Mouse (Mus musculus) lung, postnatal 14 days (tissue): Measurements from ENCODE around the gene Faf2.

ENCODE experiments used
- DNase-seq: peaks from one replicate; pipeline ENCODE4 v3.0.0; 2021

Faf2 gene

DNA sequence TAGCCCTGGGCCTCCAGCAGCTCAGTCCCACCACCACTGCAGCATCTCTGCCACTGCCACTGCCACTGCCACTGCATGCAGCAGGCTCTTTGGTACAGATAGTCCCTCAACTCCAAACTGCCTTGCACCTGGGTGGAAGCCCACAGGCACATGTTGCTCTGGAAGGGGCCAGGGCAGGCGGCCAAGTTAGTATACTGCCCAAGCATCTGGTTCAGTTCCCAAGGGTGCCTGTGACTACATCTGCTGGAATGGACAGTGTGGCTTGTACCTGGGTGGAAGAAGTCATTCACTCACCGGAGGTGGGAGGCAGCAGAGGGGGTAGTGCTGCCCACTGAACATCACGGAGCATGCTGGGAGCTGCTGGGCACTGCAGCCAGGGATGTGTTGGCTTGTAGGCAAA, 61.7 kb downstream of the Faf2 start:
- DNase-seq, result no peak

DNA sequence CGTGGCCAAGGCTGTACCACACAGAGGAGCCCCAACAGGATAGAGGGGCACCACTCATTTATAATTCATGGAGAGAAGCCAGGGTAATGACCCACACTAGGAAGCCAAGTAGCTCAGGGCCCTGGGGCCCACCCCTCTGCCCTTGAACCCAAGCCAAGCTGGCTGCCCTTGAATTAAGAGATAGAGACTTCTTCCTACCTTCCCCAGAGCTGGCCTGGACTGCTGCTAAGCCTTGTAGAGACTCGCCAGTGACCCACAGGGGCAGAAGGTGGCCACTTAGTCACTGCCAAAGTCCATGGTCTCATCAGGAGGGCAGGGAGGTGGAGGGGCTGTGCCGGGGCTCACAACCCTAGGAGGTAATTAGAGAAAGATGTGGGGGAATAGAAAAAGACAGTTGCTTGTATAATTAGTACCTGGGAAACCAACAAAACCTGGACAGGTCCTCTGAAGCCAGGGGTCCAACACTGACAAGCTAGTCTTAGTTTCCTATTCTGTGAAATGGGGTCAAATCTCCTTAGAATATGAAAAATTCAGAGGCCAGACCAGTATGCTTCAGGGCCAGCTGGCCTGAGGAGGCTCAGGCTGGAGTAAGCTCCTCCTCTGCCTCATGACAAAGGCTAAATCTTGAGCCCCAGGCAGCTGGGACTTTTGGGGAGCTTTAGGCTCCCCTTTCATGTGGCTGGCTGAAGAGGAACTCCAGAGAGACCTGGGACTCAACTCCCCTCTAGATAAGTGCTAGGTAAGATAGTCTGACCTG, 62.7 kb downstream of the Faf2 start:
- DNase-seq, result no peak

DNA sequence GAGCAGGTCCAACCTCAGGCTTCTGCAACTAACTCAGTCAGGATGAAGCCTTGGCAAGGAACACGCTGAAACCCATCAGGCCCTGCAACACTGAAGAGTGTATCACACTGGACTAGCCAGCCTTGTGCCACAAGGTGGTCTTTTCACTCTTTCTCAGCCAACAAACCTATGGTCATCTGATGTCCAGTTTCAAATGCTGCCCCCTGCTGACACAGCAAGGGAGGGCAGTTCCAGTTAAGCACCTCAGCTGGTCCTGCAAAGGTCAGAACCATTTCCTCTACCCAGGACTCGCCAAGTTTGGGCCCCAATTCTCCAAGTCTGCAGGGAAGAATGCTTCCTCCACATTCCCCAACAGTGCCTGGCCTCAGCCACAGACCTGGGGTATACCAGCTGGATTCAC, 63.6 kb downstream of the Faf2 start:
- DNase-seq, result peak; percentile 59

DNA sequence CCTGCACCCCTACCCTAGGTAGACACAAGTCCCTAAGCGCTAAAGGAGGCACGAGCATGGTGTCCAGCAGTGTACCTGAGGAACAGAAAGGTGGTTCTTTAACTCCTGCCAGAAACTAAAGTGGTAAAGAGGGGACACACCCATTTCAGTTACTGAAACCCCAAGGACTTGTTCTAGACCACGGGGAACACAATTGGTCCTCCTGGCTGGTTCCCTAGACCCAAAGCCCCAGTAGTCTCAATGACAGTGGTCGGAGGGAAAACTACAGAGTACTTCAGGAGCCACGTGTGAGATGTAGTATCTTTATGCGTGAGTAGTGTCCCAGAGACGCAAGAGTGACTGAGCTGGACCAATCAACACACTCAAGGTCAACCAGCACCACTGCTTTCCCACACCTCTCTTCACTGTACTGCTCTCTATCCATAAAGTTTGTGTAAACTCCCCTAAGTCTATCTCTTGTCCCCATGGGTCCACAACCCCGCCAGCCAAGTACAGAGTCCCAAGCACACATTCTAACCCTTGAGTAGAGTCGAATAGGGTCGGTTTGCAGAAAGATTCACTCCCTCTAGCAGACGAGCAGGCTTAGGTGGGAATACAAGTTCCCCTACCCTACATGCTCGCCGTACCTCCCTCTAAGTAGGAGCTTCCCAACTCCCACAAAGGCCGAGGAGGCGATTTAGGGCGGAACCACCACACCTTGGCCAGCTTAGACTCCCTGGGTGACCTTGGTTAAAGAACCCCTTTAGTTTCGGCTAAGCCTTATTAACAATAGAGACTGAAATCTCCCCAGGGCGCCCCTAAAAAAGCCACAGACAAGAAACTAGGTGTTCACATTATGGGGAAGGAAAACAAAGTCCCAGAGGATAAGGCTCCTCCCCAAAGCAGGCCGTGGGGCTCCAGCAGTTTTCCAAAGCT, 64.8 kb downstream of the Faf2 start:
- no peak for DNase-seq

DNA sequence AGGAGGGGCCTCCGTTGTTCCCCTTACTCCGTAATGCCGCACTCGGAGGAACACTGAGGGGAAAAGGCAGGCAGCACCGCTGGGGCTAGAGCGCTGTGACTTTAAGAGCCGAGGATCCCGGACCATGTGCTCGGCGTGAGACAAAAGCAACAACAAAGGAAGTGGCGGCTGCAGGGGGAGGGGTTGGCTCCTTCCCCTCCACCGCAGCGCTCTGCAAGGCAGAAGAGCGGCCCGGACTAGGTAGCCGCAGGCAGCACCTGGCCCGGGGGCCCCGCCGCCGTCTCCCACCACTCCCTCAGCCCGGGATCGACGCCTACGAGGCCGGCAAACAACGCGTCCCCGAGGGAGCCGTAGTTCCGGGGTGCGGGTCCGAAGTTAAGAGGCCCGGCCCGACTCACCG, 65.5 kb downstream of the Faf2 start:
- peak; percentile 81 for DNase-seq

DNA sequence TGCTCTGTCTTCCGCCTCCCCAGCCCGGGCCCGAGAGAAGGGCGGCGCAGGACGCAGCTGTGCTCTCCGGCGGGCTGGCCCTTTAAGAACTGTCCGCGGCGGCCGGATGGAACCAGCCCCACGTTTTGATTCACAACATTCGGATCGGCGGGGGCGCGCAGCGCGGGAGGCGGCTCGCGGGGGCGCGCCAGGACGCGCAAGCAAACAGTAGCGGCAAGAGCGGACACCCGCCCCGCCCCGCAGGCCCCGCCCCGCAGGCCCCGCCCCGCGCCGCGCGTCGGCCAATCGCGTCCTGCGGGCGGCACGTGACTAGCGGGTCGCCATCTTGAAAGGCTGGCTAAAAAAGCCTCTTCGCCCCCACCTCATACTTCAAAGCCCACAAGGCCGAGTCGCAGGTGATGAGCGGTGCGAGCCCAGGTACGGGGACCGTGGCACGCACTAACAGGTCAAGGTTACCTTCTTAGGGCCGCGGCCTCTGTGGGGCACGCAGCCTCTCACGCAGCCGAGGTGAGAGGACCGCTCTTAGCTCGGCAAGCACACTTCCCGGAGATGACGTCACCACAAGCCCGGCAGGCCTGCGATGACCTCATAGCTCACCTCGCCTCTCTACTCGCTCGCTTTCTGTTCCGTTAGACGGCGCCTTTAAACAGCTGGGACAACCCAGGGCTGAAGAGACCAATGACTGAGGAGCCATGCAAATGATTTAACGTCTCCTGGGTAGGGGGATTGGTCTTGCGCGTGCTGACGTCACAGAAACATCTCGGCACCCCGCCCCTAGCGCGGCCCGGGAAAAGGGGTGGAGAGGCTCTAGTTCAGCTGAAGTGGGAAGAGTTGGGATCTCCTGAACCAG, 66.2 kb downstream of the Faf2 start:
- peak; percentile 97 for DNase-seq

DNA sequence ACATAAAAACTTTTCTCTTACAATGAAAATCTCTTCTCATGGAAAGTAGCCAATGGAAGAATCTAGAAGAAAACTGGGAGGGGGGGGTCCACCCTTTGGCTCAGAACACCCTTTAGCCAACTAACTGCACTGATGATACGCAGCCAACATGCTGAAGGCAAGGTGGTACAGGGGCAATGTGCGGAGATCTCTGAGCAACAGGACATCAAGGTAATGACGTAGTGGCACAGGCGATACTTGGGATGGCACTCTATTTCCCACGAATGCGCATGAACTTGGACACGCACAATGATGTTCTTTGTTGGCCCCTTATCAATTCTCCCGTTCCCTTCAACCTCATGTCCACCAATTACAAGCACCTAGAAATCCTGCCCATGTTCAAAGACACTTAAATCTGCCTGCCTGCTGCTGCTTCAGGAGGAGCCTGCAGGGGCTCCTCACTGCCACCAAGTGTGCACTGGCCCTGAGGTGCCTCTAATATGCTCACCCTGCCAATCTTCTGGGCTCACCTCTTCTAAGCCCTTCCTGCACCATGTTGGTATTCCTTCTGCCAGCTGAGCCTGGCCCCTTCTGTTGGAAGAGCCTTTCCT, 68.7 kb downstream of the Faf2 start:
- DNase-seq, result no peak

DNA sequence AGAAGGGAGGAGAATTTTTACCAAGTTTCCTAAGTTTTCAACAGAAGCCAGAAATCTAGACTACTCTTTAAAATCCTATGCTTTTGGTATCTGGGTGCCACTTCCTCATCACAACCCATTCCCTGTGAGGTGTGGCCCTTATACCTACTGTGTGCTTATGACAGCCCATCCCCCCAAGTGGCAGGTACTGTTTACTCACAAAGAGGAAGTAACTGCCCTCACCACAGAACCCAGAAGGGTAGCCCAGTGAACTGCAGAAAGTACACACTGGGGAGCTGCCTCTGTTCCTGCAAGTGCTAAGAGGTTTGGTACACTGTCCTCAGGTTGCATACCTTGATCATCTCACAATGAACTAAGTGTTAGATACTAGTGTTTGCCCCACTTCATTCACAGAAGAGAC, 70.2 kb downstream of the Faf2 start:
- DNase-seq, result peak; percentile 28

DNA sequence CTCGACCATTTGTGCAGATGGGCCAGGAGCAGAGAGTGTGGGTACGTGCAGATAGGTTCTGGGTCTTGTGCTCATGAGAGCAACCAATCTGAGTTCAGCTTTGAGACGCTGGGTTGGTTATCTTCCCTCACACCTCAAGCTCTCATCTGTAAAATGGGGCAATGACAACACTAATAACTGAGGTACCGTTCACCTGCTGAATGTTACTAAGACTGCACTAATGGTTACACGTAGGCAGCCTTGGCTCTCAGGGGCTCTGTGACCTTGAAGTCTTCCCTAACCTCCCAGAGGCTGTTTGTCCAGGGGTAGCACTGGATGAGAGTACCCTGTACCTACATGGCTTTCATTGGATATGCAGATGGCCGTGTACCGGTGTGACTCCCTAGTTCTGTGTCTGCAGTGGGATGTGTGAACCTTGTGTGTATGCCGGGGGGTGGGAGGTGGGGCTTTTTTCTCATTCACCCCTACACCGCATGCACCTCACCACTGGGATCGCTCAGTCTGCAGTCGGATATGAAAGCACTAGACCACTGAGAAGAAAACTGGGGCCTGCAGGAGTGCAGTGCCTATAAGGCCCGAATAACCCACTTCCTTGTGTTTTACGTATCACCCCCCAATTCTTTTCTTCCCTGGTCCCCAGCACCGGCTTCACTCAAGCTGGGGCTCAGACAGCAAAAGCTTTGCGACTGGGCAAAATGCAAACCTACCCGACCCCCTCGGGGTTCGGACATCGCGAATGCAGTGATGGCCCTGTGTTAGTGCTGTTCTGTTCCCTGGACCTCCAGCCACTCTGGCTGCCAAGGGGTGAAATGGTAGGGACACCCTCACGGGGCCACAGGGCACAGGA, 71.3 kb downstream of the Faf2 start:
- no peak for DNase-seq

DNA sequence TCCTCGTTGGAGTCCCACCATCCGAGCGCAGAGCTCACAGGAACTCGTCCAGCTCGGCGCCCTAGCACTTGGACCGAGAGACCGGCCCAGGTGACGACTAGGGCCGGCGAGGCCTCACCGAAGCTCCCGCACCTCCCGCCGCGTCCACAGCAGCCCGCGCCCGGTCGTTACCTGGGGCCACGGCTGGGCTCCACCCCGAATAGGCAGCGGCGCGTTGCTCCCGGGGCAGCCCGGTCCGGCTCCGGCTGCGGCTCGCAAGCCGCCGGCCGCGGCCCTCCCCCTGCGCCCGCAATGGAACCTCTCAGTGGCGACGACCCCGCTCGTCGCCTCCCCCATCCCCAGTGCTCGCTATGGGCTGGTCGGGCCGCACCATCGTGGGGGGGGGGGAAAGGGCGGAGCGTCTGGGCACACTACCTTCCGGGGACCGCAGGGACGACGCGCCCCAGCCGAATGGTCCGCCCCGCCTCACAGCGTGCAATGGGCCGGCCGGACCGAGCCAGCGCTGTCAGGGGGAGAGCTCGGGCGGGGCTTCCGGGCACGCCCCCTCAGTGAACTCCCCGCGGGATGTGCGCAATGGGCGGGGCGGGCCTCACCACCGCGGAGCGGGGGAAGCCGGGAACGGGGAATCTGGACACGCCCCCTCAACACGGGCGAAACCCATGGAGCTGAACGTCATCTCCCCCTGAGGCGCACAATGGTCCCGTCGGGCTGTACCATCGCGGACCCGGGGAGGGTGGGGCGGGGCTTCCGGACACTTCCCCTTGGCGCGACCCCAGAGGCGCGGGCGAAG, 72.2 kb downstream of the Faf2 start, which contains the start of gene Rnf44:
Gene Rnf44, minus strand, starts transcription at position 350 of the 790 bp plus-strand sequence.
- DNase-seq, result peak; percentile 99

DNA sequence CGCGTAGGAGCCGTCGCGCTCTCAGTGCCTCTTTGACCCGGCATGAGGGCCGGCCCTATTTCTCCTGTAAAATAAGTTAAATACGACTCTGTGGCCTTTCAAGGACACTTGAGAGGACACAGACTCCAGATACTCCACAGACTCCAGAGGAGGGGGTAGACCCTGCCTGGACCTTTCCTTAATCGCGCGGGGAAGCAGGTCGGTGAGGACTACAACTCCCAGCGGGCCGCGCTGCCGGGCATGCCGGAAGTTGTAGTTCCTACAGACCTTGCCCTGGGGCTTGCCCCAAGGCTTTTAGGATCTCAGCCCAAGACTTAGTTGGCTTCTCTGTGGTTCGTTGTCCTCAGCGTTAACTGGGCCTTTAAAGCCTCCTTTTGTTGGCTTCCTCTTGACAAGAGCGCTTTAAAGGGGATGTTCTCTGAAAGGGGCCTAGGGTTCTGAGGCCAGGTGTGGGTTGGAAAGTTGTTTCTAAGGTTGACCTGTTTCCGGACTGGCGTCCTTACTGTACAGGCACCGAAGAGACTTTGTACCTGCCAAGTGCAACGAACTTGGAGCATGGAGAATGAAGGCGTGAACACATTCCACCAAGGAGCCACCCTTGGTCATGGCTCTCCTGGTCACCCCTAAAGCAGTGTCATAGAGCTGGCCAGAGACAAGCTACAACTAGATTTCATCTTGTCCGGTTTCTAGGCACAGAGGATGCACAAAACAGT, 72.9 kb downstream of the Faf2 start:
- DNase-seq, result peak; percentile 86

DNA sequence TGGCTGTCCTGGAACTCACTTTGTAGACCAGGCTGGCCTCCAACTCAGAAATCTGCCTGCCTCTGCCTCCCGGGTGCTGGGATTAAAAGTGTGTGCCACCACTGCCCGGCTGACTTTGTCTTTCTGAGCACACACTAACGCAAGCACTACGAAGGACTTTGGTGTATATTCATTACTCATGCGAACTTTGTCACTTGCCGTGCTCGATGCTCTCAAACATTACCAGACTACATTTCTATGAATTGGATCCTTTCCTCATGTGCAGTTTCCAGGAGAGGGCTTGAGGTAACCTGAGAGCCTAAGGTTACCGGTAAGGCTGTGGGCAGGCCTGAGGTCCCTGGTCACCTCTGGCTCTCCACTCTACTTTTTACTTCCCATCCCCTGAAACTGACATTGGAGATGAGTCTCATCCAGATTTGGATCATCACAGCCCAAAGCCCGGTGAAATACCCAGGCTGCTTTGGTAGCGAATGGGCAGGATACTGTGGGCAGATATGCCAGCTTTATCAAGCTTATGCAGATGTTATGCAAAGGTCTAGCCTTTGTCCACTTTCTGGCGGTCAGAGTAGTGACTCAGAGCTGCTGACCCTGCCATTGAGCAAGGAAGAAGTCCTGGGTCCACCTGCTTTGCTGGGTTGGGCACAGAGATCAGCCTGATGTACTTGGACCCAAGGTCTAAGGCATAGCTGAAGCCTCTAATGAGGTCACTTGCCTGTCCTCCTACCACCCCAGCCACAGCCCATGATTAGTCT, 74.1 kb downstream of the Faf2 start:
- no peak for DNase-seq

DNA sequence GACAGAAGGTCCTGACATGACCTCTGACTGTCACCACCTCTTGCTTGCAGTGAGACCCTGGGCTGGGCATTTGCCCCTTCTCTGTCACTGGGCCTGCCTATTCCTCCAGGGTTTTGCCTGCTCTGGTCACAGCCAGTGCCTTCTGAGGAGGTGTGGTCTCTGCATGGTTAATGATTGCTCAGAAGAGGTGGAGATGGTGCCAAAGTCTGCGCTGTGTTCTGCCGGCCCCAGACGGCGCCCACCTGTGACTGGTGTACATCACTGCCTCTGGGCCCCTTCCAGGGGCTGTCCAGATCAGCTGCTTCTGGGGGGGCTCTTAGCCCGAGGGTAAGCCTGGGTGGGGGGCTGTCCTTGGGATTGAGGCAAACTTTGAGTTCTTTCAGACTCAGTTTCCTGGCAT, 79.7 kb downstream of the Faf2 start, which contains the start of gene Cdhr2:
Gene Cdhr2, plus strand, starts transcription at position 219 of the 400 bp plus-strand sequence.
- DNase-seq, result no peak

DNA sequence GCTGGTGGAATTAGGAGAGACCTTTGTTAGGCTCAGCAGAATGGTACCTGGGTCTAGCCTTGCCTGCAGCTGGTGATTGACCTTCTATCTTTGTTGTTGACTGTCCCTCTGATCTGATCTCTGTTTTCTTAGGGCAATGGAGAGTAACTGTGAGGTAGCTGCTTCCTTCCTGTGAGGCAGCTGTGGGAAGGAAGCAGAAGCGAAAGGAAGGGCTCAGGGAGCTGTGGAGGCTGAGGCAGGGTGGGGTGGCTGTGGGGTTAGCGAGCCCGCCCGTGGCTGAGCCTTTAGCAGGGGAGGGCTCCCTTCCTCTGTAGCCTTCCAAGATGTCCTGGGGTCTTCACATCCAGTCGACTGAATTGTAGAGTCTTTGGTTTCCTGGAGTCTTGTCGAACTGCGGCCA, 80.9 kb downstream of the Faf2 start:
- no peak for DNase-seq

DNA sequence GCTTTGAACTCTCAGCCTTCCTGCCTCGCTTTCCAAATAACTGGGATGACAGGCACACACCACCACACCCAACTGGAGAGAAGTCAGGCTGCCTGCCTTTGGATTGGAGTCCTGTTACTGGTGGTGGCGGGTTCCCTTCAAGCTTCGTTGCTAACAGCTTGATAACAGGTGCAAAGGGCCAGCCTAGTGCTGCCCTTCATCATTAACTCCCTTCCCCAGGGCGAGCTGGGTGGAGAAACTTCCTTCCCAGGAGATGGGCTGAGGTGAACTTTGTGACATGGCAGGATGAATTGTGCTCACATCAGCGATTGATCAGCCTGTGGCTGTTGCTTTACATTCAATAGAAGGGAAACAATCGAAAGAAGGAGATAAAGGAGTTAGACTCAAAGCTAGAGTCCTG, 83.3 kb downstream of the Faf2 start:
- no peak for DNase-seq

DNA sequence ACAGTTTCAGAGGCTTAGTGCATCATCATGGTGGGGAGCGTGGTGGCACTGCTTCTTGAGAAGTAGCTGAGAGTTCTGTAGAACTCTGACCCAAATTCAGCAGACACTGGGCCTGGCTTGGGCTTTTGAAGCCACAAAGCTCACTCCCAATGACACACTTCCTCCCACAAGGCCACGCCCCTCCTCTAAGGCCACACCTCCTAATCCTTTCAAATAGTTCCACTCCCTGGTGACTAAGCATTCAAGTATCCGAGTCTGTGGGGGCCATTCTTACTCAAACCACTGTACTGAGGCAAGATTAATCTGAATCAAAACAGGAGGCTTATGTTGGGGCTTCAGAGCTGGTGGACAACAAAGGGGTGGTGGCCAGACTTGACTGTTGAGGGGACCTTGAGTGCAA, 89.3 kb downstream of the Faf2 start:
- DNase-seq, result no peak
